Mouse (Mus musculus): ENCODE data around the gene Zdhhc13. TPM values are rescaled to one million over a fixed set of nuclear protein-coding genes. Genes with fewer than 3 reads are reported as not detected.

Gene Zdhhc13
- polyA plus RNA-seq, 1 experiment from 2014 or later: 37.0 TPM

GRCm38 (mm10) chr7:48843541-48843940 lies 54.7 kb downstream of the Zdhhc13 start:
- peaks cover 11% of the 10 kb centered on the region for H3K27me3 ChIP-seq (replicated peaks; ENCODE audit: control insufficient read depth, insufficient read depth, low read length)
- no peaks in the 10 kb centered on the region for H3K4me1 ChIP-seq (ENCODE audit: control insufficient read depth, insufficient read depth, low read depth, low read length)
- H3K4me3 ChIP-seq (ENCODE audit: low read length): no peak overlapping the region
- WGBS: 88% methylated on average over 5 of the region's 5 CpGs
- no peak overlapping the region for H3K4me2 ChIP-seq (ENCODE audit: low read length)
- H3K36me3 ChIP-seq (ENCODE audit: control insufficient read depth, insufficient read depth, low read length): no peaks in the 10 kb centered on the region
- no peak for ATAC-seq
- no peak overlapping the region for H3K9ac ChIP-seq (ENCODE audit: low read depth, low read length)
- H3K27ac ChIP-seq (ENCODE audit: low read depth, low read length): no peak overlapping the region
- H3K9me3 ChIP-seq (ENCODE audit: control insufficient read depth, low read length): no peaks in the 10 kb centered on the region

GRCm38 (mm10) chr7:48845213-48845973 lies 56.6 kb downstream of the Zdhhc13 start:
- H3K36me3 ChIP-seq (ENCODE audit: control insufficient read depth, insufficient read depth, low read length): no peaks in the 10 kb centered on the region
- H3K4me2 ChIP-seq (ENCODE audit: low read length): no peak overlapping the region
- H3K9ac ChIP-seq (ENCODE audit: low read depth, low read length): no peak overlapping the region
- H3K27ac ChIP-seq (ENCODE audit: low read depth, low read length): no peak overlapping the region
- H3K4me3 ChIP-seq (ENCODE audit: low read length): no peak overlapping the region
- H3K27me3 ChIP-seq (replicated peaks; ENCODE audit: control insufficient read depth, insufficient read depth, low read length): peaks cover 2% of the 10 kb centered on the region
- 87% methylated on average over 12 of the region's 12 CpGs for WGBS
- ATAC-seq: no peak
- H3K9me3 ChIP-seq (ENCODE audit: control insufficient read depth, low read length): no peaks in the 10 kb centered on the region
- no peaks in the 10 kb centered on the region for H3K4me1 ChIP-seq (ENCODE audit: control insufficient read depth, insufficient read depth, low read depth, low read length)

- WGBS: 42% methylated on average over 6 of the region's 6 CpGs
- no peak for ATAC-seq
- Histone ChIP-seq H3K27ac (ENCODE audit: low read depth, low read length) (no peak overlapping the region), H3K9me3 (ENCODE audit: control insufficient read depth, low read length) (no peaks in the 10 kb centered on the region), H3K27me3 (replicated peaks; ENCODE audit: control insufficient read depth, insufficient read depth, low read length) (no peaks in the 10 kb centered on the region; the same call in none of the 2 replicates), H3K4me3 (ENCODE audit: low read length) (no peak overlapping the region), H3K36me3 (ENCODE audit: control insufficient read depth, insufficient read depth, low read length) (no peaks in the 10 kb centered on the region), H3K4me1 (ENCODE audit: control insufficient read depth, insufficient read depth, low read depth, low read length) (no peaks in the 10 kb centered on the region), H3K9ac (ENCODE audit: low read depth, low read length) (no peak overlapping the region), H3K4me2 (ENCODE audit: low read length) (no peak overlapping the region)
Observed at GRCm38 (mm10) chr7:48846755-48847154, 58.0 kb downstream of the Zdhhc13 start.

GRCm38 (mm10) chr7:48847820-48848650 lies 59.2 kb downstream of the Zdhhc13 start, which contains the start of gene Csrp3:
Gene Csrp3, minus strand, starts transcription at chr7:48848033.
- no peak for ATAC-seq
- Histone ChIP-seq H3K4me3 (ENCODE audit: low read length) (no peak within 1 kb of the TSS), H3K27me3 (replicated peaks; ENCODE audit: control insufficient read depth, insufficient read depth, low read length) (no peaks in the 10 kb centered on the region; the same call in none of the 2 replicates)

GRCm38 (mm10) chr7:48851529-48852104 lies 62.8 kb downstream of the Zdhhc13 start:
- Histone ChIP-seq H3K9ac (ENCODE audit: low read depth, low read length) (no peak overlapping the region), H3K27me3 (replicated peaks; ENCODE audit: control insufficient read depth, insufficient read depth, low read length) (no peaks in the 10 kb centered on the region), H3K27ac (ENCODE audit: low read depth, low read length) (0 out of 2 replicates have a peak overlapping the region, but pooled peaks have one; percentile 7), H3K4me1 (ENCODE audit: control insufficient read depth, insufficient read depth, low read depth, low read length) (no peaks in the 10 kb centered on the region), H3K9me3 (ENCODE audit: control insufficient read depth, low read length) (no peaks in the 10 kb centered on the region), H3K4me2 (ENCODE audit: low read length) (no peak overlapping the region), H3K4me3 (ENCODE audit: low read length) (no peak overlapping the region), H3K36me3 (ENCODE audit: control insufficient read depth, insufficient read depth, low read length) (no peaks in the 10 kb centered on the region)
- 43% methylated on average over 6 of the region's 6 CpGs for WGBS
- ATAC-seq: no peak; the same call in 1 of the 2 replicates

More at GRCm38 (mm10) chr7:48847820-48848650, 59.2 kb downstream of the Zdhhc13 start, which contains the start of gene Csrp3:
- Histone ChIP-seq H3K4me2 (ENCODE audit: low read length) (no peak within 1 kb of the TSS), H3K9ac (ENCODE audit: low read depth, low read length) (no peak within 1 kb of the TSS), H3K9me3 (ENCODE audit: control insufficient read depth, low read length) (no peaks in the 10 kb centered on the region), H3K36me3 (ENCODE audit: control insufficient read depth, insufficient read depth, low read length) (no peaks in the 10 kb centered on the region), H3K27ac (ENCODE audit: low read depth, low read length) (no peak within 1 kb of the TSS), H3K4me1 (ENCODE audit: control insufficient read depth, insufficient read depth, low read depth, low read length) (no peaks in the 10 kb centered on the region)
- 36% methylated on average over 11 of the region's 11 CpGs for WGBS

GRCm38 (mm10) chr7:48853496-48853895 lies 64.7 kb downstream of the Zdhhc13 start:
- no peak overlapping the region for H3K27ac ChIP-seq (ENCODE audit: low read depth, low read length)
- ATAC-seq: no peak
- 89% methylated on average over 13 of the region's 13 CpGs for WGBS

GRCm38 (mm10) chr7:48855461-48855860 lies 66.7 kb downstream of the Zdhhc13 start:
- Histone ChIP-seq H3K4me3 (ENCODE audit: low read length) (no peak overlapping the region), H3K4me1 (ENCODE audit: control insufficient read depth, insufficient read depth, low read depth, low read length) (no peaks in the 10 kb centered on the region), H3K9me3 (ENCODE audit: control insufficient read depth, low read length) (no peaks in the 10 kb centered on the region), H3K27ac (ENCODE audit: low read depth, low read length) (no peak overlapping the region), H3K9ac (ENCODE audit: low read depth, low read length) (no peak overlapping the region), H3K36me3 (ENCODE audit: control insufficient read depth, insufficient read depth, low read length) (no peaks in the 10 kb centered on the region), H3K4me2 (ENCODE audit: low read length) (no peak overlapping the region), H3K27me3 (replicated peaks; ENCODE audit: control insufficient read depth, insufficient read depth, low read length) (no peaks in the 10 kb centered on the region)
- 81% methylated on average over 3 of the region's 3 CpGs for WGBS
- ATAC-seq: no peak

More at GRCm38 (mm10) chr7:48853496-48853895, 64.7 kb downstream of the Zdhhc13 start:
- no peaks in the 10 kb centered on the region for H3K4me1 ChIP-seq (ENCODE audit: control insufficient read depth, insufficient read depth, low read depth, low read length)
- no peaks in the 10 kb centered on the region for H3K27me3 ChIP-seq (replicated peaks; ENCODE audit: control insufficient read depth, insufficient read depth, low read length)
- H3K4me2 ChIP-seq (ENCODE audit: low read length): no peak overlapping the region
- H3K36me3 ChIP-seq (ENCODE audit: control insufficient read depth, insufficient read depth, low read length): no peaks in the 10 kb centered on the region
- no peak overlapping the region for H3K9ac ChIP-seq (ENCODE audit: low read depth, low read length)
- H3K9me3 ChIP-seq (ENCODE audit: control insufficient read depth, low read length): no peaks in the 10 kb centered on the region
- no peak overlapping the region for H3K4me3 ChIP-seq (ENCODE audit: low read length)

GRCm38 (mm10) chr7:48858257-48858656 lies 69.5 kb downstream of the Zdhhc13 start:
- no peak overlapping the region for H3K4me3 ChIP-seq (ENCODE audit: low read length)
- no peaks in the 10 kb centered on the region for H3K36me3 ChIP-seq (ENCODE audit: control insufficient read depth, insufficient read depth, low read length)
- no peaks in the 10 kb centered on the region for H3K9me3 ChIP-seq (ENCODE audit: control insufficient read depth, low read length)
- no peak overlapping the region for H3K27ac ChIP-seq (ENCODE audit: low read depth, low read length)
- ATAC-seq: no peak
- no peaks in the 10 kb centered on the region for H3K4me1 ChIP-seq (ENCODE audit: control insufficient read depth, insufficient read depth, low read depth, low read length)
- no peak overlapping the region for H3K4me2 ChIP-seq (ENCODE audit: low read length)
- no peak overlapping the region for H3K9ac ChIP-seq (ENCODE audit: low read depth, low read length)
- WGBS: 67% methylated on average over 1 of the region's 1 CpGs
- no peaks in the 10 kb centered on the region for H3K27me3 ChIP-seq (replicated peaks; ENCODE audit: control insufficient read depth, insufficient read depth, low read length)

GRCm38 (mm10) chr7:48859362-48859761 lies 70.6 kb downstream of the Zdhhc13 start:
- Histone ChIP-seq H3K4me1 (ENCODE audit: control insufficient read depth, insufficient read depth, low read depth, low read length) (no peaks in the 10 kb centered on the region), H3K27ac (ENCODE audit: low read depth, low read length) (no peak overlapping the region), H3K27me3 (replicated peaks; ENCODE audit: control insufficient read depth, insufficient read depth, low read length) (no peaks in the 10 kb centered on the region), H3K4me2 (ENCODE audit: low read length) (no peak overlapping the region), H3K4me3 (ENCODE audit: low read length) (no peak overlapping the region), H3K9ac (ENCODE audit: low read depth, low read length) (no peak overlapping the region), H3K9me3 (ENCODE audit: control insufficient read depth, low read length) (no peaks in the 10 kb centered on the region), H3K36me3 (ENCODE audit: control insufficient read depth, insufficient read depth, low read length) (no peaks in the 10 kb centered on the region)
- ATAC-seq: no peak
- WGBS: 89% methylated on average over 4 of the region's 4 CpGs

All from hindbrain, embryonic 16.5 days (tissue).